8 mouse cellular contexts compared by ENCODE assay signal in genomic region chr5:136986695-136987137, GRCm38 (mm10). TPM values are rescaled to one million over a fixed set of nuclear protein-coding genes. Genes with fewer than 3 reads are reported as not detected.
A peak's percentile ranks its signal among the peaks of the same experiment; 100 is the strongest.
DNase-seq lines count a peak whose midpoint lies in the region; ATAC-seq and TF ChIP-seq lines count a peak whose summit lies in the region.

Plod3 (plus strand) TSS chr5:136987019.

- H3K27ac ChIP-seq in forebrain, embryonic 16.5 days (ENCODE audit: low read length): peak within 1 kb of the TSS; percentile 94
- peak within 1 kb of the TSS; percentile 98 for H3K27ac ChIP-seq in layer of hippocampus, adult 2 months
- H3K27ac ChIP-seq in lung, embryonic 14.5 days (ENCODE audit: low read depth): peak within 1 kb of the TSS; percentile 98
- H3K27ac ChIP-seq in olfactory bulb, adult 2 months (ENCODE audit: insufficient read depth, low read depth, low read length): peak within 1 kb of the TSS; percentile 43

- TF ChIP-seq CTCF in G1E (IDR thresholded peaks at IDR 0.05; ENCODE audit: low read depth, low read length): no peak
- 0 out of 2 replicates have a peak, but pooled peaks have one; percentile 16 for TF ChIP-seq CTCF in layer of hippocampus, adult 2 months (conservative IDR thresholded peaks at IDR 0.05)
- no peak; the same call in 1 of the 2 replicates for TF ChIP-seq CTCF in lung, embryonic 14.5 days (IDR thresholded peaks at IDR 0.05; ENCODE audit: low read depth)
- TF ChIP-seq CTCF in olfactory bulb, adult 2 months (IDR thresholded peaks at IDR 0.05; ENCODE audit: insufficient read depth, low read depth, low read length): no peak

- peaks cover 40% of the 10 kb centered on the region for H3K4me1 ChIP-seq in G1E (ENCODE audit: insufficient read depth, low read depth, low read length)
- H3K4me1 ChIP-seq in forebrain, embryonic 16.5 days (replicated peaks; ENCODE audit: control insufficient read depth, insufficient read depth, low read length): peaks cover 14% of the 10 kb centered on the region
- peaks cover 4% of the 10 kb centered on the region for H3K4me1 ChIP-seq in lung, embryonic 14.5 days (ENCODE audit: insufficient read depth)
- peaks cover 12% of the 10 kb centered on the region for H3K4me1 ChIP-seq in olfactory bulb, adult 2 months (ENCODE audit: control insufficient read depth, insufficient read depth, low read length)

- H3K4me3 ChIP-seq in G1E (ENCODE audit: low read depth, low read length): peak within 1 kb of the TSS; percentile 90
- peak within 1 kb of the TSS; percentile 91 for H3K4me3 ChIP-seq in forebrain, embryonic 16.5 days (replicated peaks; ENCODE audit: low read length)
- peak within 1 kb of the TSS; percentile 99 for H3K4me3 ChIP-seq in layer of hippocampus, adult 2 months
- peak within 1 kb of the TSS; percentile 86 for H3K4me3 ChIP-seq in lung, embryonic 14.5 days (ENCODE audit: low read depth, low read length)
- H3K4me3 ChIP-seq in olfactory bulb, adult 2 months (ENCODE audit: insufficient read depth, low read depth, low read length): peak within 1 kb of the TSS; percentile 84

- intact Hi-C loops in heart, postnatal 36 days (cut with DNase I): loop anchor here (2.0 kb wide), 1 partner anchor 24 kb away; no protein-coding TSS in a partner anchor

- DNase-seq in G1E (ENCODE audit: low spot score): peak; percentile 97
- DNase-seq in cerebellum, adult 18-20 months: peak; percentile 97 to 98
- DNase-seq in heart, postnatal 36 days: peak in 1 of 2 experiments; percentile 91
- DNase-seq in layer of hippocampus, adult 2 months (ENCODE audit: low spot score in 2 of 2): peak; percentile 94 to 98
- DNase-seq in lung, embryonic 14.5 days: peak; percentile 100
- peak; percentile 99 for DNase-seq in thymus, postnatal 0 days (ENCODE audit: low spot score)

- TF ChIP-seq POLR2A in olfactory bulb, adult 2 months (IDR thresholded peaks at IDR 0.05; ENCODE audit: insufficient read depth, low read depth, low read length): peak; percentile 39; the same call in 1 of the 2 replicates

- H3K27me3 ChIP-seq in G1E (ENCODE audit: insufficient read depth, low read length): no peaks in the 10 kb centered on the region
- H3K27me3 ChIP-seq in forebrain, embryonic 16.5 days (replicated peaks; ENCODE audit: control insufficient read depth, insufficient read depth, low read length): no peaks in the 10 kb centered on the region
- no peaks in the 10 kb centered on the region for H3K27me3 ChIP-seq in lung, embryonic 14.5 days (ENCODE audit: insufficient read depth, low read length)

- ATAC-seq in G1E (ENCODE audit: extremely low read depth, insufficient number of reproducible peaks, low FRiP score, poor library complexity, severe bottlenecking): peak; percentile 93
- peak; percentile 94 for ATAC-seq in forebrain, embryonic 16.5 days
- peak; percentile 88 for ATAC-seq in lung, embryonic 14.5 days (ENCODE audit: insufficient read depth)

- H3K9me3 ChIP-seq in G1E (replicated peaks): no peaks in the 10 kb centered on the region
- no peaks in the 10 kb centered on the region for H3K9me3 ChIP-seq in forebrain, embryonic 16.5 days (ENCODE audit: control insufficient read depth, low read length)
- no peaks in the 10 kb centered on the region for H3K9me3 ChIP-seq in lung, embryonic 14.5 days (ENCODE audit: low read depth, low read length)

- peak within 1 kb of the TSS; percentile 80 for H3K4me2 ChIP-seq in forebrain, embryonic 16.5 days (ENCODE audit: low read length)
- peak within 1 kb of the TSS; percentile 72 for H3K4me2 ChIP-seq in lung, embryonic 14.5 days

- H3K9ac ChIP-seq in forebrain, embryonic 16.5 days (replicated peaks; ENCODE audit: low read depth, low read length): peak within 1 kb of the TSS; percentile 99
- peak within 1 kb of the TSS; percentile 96 for H3K9ac ChIP-seq in lung, embryonic 14.5 days

- WGBS in forebrain, embryonic 16.5 days: 0% methylated on average over 26 of the region's 26 CpGs
- WGBS in lung, embryonic 14.5 days: under 1% methylated on average over 26 of the region's 26 CpGs
- under 1% methylated on average over 26 of the region's 26 CpGs for WGBS in olfactory bulb, adult 2 months

- H3K36me3 ChIP-seq in G1E (replicated peaks): peaks cover 78% of the 10 kb centered on the region
- H3K36me3 ChIP-seq in forebrain, embryonic 16.5 days (ENCODE audit: control insufficient read depth, insufficient read depth): peaks cover 20% of the 10 kb centered on the region
- H3K36me3 ChIP-seq in lung, embryonic 14.5 days (ENCODE audit: insufficient read depth): peaks cover 36% of the 10 kb centered on the region

RNA-seq across cellular contexts. Expression of gene Plod3, which starts in this region (rescaled TPM):
- total RNA-seq in G1E (2014; fragmentation: Nextera tagmentation) (21.4 and 39.8 TPM in 2 replicates), G1E (2017) (19.7 and 20.7 TPM in 2 replicates)
- polyA plus RNA-seq in G1E (2012): 33.1 and 33.9 TPM in 2 replicates
- 31.6 and 36.5 TPM in 2 replicates for polyA plus RNA-seq in forebrain, embryonic 16.5 days (2015; fragmentation: Nextera tagmentation; extraction: Ambion mirVana)
- 10 to 100 TPM; 36.9 to 45.6 TPM for total RNA-seq in heart, postnatal 36 days (2021)
- total RNA-seq in layer of hippocampus, adult 2 months (2021): 10 to 100 TPM; 37.9 to 39.7 TPM
- polyA plus RNA-seq in lung, embryonic 14.5 days (2014; fragmentation: Nextera tagmentation; extraction: Ambion mirVana): 43.5 and 43.7 TPM in 2 replicates
- polyA plus RNA-seq in olfactory bulb, adult 2 months (2012; ENCODE audit: insufficient read depth, insufficient read length, low replicate concordance, missing spikeins): not detected in 2 replicates
- polyA plus RNA-seq in thymus, postnatal 0 days (2015; fragmentation: Nextera tagmentation; extraction: Ambion mirVana): 9.4 and 9.9 TPM in 2 replicates

Comparison
In these comparisons a context has a peak if more than half of its experiments do, and no peak if none do; other contexts are left out.
1. RNA of gene Plod3 (polyA plus RNA-seq): 43.5 to 43.7 TPM in lung, embryonic 14.5 days, 31.6 to 36.5 TPM in forebrain, embryonic 16.5 days, 33.1 to 33.9 TPM in G1E and 9.4 to 9.9 TPM in thymus, postnatal 0 days; not detected in olfactory bulb, adult 2 months; every median in the first group is over 10 times any median in the second.
2. H3K27ac ChIP-seq: peak in every context shown above with its lines; median percentile 98 in layer of hippocampus, adult 2 months; 98 in lung, embryonic 14.5 days; 94 in forebrain, embryonic 16.5 days; 43 in olfactory bulb, adult 2 months.
3. Peak in every context shown above with its lines, with median percentiles within 50 percentile points of each other: ATAC-seq and H3K4me3 ChIP-seq.